Mouse (Mus musculus) adrenal gland (tissue): ENCODE measurements around the gene Prlhr.

Experiments
- intact Hi-C: fragments of 180-260 bp; cut with DNase I; formaldehyde crosslinking; loops from one replicate; pipeline ENCODE4 v1.15.1; 2025

Gene Prlhr

GRCm38 (mm10) chr19:60437566-60438241 is 30.4 kb downstream of the Prlhr start:
- intact Hi-C loops = loop anchor here (5.0 to 10.0 kb wide), 3 partner anchors 75 to 167 kb away; no protein-coding TSS in a partner anchor

DNA sequence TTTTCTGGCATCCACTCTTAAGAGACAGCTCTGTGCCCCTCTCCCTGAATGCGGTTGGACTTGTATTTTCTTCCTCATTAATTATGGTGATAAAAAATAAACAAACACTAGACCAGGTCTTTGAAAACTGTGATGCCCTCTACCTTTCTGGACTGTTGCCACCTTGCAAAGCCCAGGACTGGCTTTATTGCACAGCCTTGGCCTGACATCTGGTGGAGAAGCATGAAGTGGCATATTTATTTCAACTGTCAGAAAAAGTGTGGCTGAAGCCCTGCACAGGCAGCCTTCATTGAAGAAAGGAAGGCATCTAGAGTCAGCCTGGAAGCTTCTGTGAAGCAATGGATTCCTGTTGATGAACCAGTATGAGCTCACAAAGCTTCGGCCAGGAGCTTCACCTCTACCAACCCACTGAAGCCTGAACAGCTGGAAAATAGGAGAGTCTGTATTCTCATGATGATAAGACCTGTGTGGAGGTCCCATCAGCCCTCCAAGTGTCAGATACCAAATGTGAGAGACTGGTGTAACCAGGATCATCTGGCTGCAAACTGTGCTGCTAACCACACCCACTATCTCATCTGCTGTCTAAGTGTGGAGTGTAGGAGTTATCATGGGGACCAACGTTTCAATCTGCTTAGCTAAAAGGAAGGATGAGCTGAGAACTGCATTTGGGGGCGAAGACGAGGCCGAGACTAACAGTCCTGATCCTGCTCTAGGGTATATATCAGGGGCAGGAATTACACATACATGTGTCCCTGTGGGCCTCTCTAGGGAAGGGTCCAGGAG is 35.6 kb downstream of the Prlhr start:
- intact Hi-C loops = loop anchor here (10.0 kb wide), 2 partner anchors 112 to 172 kb away; no protein-coding TSS in a partner anchor

GRCm38 (mm10) chr19:60417611-60418010 is 50.5 kb downstream of the Prlhr start:
- intact Hi-C loops = no loop called here
